Mouse (Mus musculus): Measurements from ENCODE around the gene Mrpl14.

Mrpl14 gene

GRCm38 (mm10) chr17:45723732-45724573 lies 37.8 kb downstream of the Mrpl14 start:
- peak; percentile 96 for DNase-seq (ENCODE audit: extremely low spot score, low spot score)

GRCm38 (mm10) chr17:45724574-45724921 lies 38.4 kb downstream of the Mrpl14 start:
- no peak for DNase-seq (ENCODE audit: extremely low spot score, low spot score)

GRCm38 (mm10) chr17:45726249-45726648 lies 40.1 kb downstream of the Mrpl14 start:
- no peak for DNase-seq (ENCODE audit: extremely low spot score, low spot score)

GRCm38 (mm10) chr17:45727481-45727880 lies 41.4 kb downstream of the Mrpl14 start:
- DNase-seq (ENCODE audit: extremely low spot score, low spot score): no peak

GRCm38 (mm10) chr17:45727983-45728723 lies 42.0 kb downstream of the Mrpl14 start:
- DNase-seq (ENCODE audit: extremely low spot score, low spot score): no peak

GRCm38 (mm10) chr17:45729387-45729786 lies 43.3 kb downstream of the Mrpl14 start:
- no peak for DNase-seq (ENCODE audit: extremely low spot score, low spot score)

GRCm38 (mm10) chr17:45730696-45731095 lies 44.6 kb downstream of the Mrpl14 start:
- no peak for DNase-seq (ENCODE audit: extremely low spot score, low spot score)

GRCm38 (mm10) chr17:45731172-45731864 lies 45.2 kb downstream of the Mrpl14 start:
- peak; percentile 89 for DNase-seq (ENCODE audit: extremely low spot score, low spot score)

- no peak for DNase-seq (ENCODE audit: extremely low spot score, low spot score)
Measured at GRCm38 (mm10) chr17:45733038-45733734, 47.1 kb downstream of the Mrpl14 start.

- DNase-seq (ENCODE audit: extremely low spot score, low spot score): peak; percentile 64
Measured at GRCm38 (mm10) chr17:45733735-45734301, 47.7 kb downstream of the Mrpl14 start, which contains the start of gene 1600014C23Rik. Gene 1600014C23Rik (minus strand): TSS chr17:45733844.

GRCm38 (mm10) chr17:45734333-45734732 lies 48.2 kb downstream of the Mrpl14 start:
- DNase-seq (ENCODE audit: extremely low spot score, low spot score): no peak

- peak; percentile 37 for DNase-seq (ENCODE audit: extremely low spot score, low spot score)
Measured at GRCm38 (mm10) chr17:45734881-45735280, 48.8 kb downstream of the Mrpl14 start.

GRCm38 (mm10) chr17:45735382-45736310 lies 49.5 kb downstream of the Mrpl14 start:
- peak; percentile 95 for DNase-seq (ENCODE audit: extremely low spot score, low spot score)

- peak; percentile 93 for DNase-seq (ENCODE audit: extremely low spot score, low spot score)
Measured at GRCm38 (mm10) chr17:45736311-45737077, 50.4 kb downstream of the Mrpl14 start.

GRCm38 (mm10) chr17:45737078-45737601 lies 51.0 kb downstream of the Mrpl14 start:
- DNase-seq (ENCODE audit: extremely low spot score, low spot score): no peak

- DNase-seq (ENCODE audit: extremely low spot score, low spot score): no peak
Measured at GRCm38 (mm10) chr17:45742371-45743147, 56.4 kb downstream of the Mrpl14 start.

GRCm38 (mm10) chr17:45745629-45746028 lies 59.5 kb downstream of the Mrpl14 start:
- no peak for DNase-seq (ENCODE audit: extremely low spot score, low spot score)

- no peak for DNase-seq (ENCODE audit: extremely low spot score, low spot score)
Measured at GRCm38 (mm10) chr17:45746755-45747154, 60.6 kb downstream of the Mrpl14 start.
